Mouse (Mus musculus) liver, adult 2 months (tissue): Measurements from ENCODE around the gene Coq10a. TPM values are rescaled to one million over a fixed set of nuclear protein-coding genes. Genes with fewer than 3 reads are reported as not detected.

Experiments
- DNase-seq: peaks from one replicate; pipeline ENCODE4 v3.0.0-alpha.2; 2011; ENCODE audit warnings: low read depth, low spot score; ENCODE audit errors: extremely low read depth
- H3K27ac ChIP-seq: fragments of 200-500 bp; replicated peaks from 2 replicates; pipeline ENCODE4 v1.5.1; 2012; ENCODE audit warnings: low read depth, mild to moderate bottlenecking, control low read depth, inconsistent platforms, low read length; ENCODE audit not compliant: insufficient read depth
- H3K27me3 ChIP-seq: fragments of 200-500 bp; 2 replicates; pipeline ENCODE4 v1.6.1; 2012; ENCODE audit warnings: mild to moderate bottlenecking, moderate library complexity, low read length, inconsistent platforms; ENCODE audit not compliant: control insufficient read depth, insufficient read depth
- H3K36me3 ChIP-seq: fragments of 200-500 bp; 2 replicates; pipeline ENCODE4 v1.6.1; 2012; ENCODE audit warnings: low read length, inconsistent platforms; ENCODE audit not compliant: control insufficient read depth, insufficient read depth
- H3K4me1 ChIP-seq: fragments of 200-500 bp; 2 replicates; pipeline ENCODE4 v1.6.1; 2011; ENCODE audit warnings: low read length; ENCODE audit not compliant: control insufficient read depth, insufficient read depth
- H3K4me3 ChIP-seq: fragments of 200-500 bp; 2 replicates; pipeline ENCODE4 v1.5.1; 2011; ENCODE audit warnings: low read depth, mild to moderate bottlenecking, control low read depth, low read length, moderate library complexity; ENCODE audit not compliant: insufficient read depth
- H3K79me2 ChIP-seq: fragments of 200-500 bp; 2 replicates; pipeline ENCODE4 v1.6.1; 2012; ENCODE audit warnings: inconsistent platforms, mild to moderate bottlenecking, low read length, moderate library complexity; ENCODE audit not compliant: control insufficient read depth, insufficient read depth
- H3K9ac ChIP-seq: fragments of 200-500 bp; 2 replicates; pipeline ENCODE4 v1.6.1; 2012; ENCODE audit warnings: low read depth, mild to moderate bottlenecking, control low read depth, inconsistent platforms, low read length
- CTCF ChIP-seq: fragments of 200-500 bp; IDR thresholded peaks from 2 replicates; pipeline ENCODE4 v1.5.1; 2011; ENCODE audit warnings: low read depth, low read length, control low read depth
- POLR2A ChIP-seq: fragments of 200-500 bp; IDR thresholded peaks from 2 replicates; pipeline ENCODE4 v1.6.1; 2011; ENCODE audit warnings: low read length, control low read depth; ENCODE audit not compliant: insufficient read depth; ENCODE audit errors: extremely low read depth
- WGBS: fragments of 180-500 bp; shearing (Covaris S2); methylation state at CpG from one replicate; pipeline ENCODE4 v1.1.7; 2018; 5-methylcytosine and 5-hydroxymethylcytosine counted together
- polyA plus RNA-seq: library from polyadenylated mRNA; depleted of rRNA; stranded (reverse); fragments of >200 nt; gene quantifications from 2 replicates; pipeline ENCODE4 v1.2.3, GENCODE M21; 2012
- total RNA-seq: library from RNA; depleted of rRNA; stranded (reverse); fragments of >200 nt; gene quantifications from 2 replicates; pipeline ENCODE4 v1.2.3, GENCODE M21; 2014

The Coq10a gene
- total and polyA plus RNA-seq, 2 experiments, result 19.9 to 57.9 TPM

DNA sequence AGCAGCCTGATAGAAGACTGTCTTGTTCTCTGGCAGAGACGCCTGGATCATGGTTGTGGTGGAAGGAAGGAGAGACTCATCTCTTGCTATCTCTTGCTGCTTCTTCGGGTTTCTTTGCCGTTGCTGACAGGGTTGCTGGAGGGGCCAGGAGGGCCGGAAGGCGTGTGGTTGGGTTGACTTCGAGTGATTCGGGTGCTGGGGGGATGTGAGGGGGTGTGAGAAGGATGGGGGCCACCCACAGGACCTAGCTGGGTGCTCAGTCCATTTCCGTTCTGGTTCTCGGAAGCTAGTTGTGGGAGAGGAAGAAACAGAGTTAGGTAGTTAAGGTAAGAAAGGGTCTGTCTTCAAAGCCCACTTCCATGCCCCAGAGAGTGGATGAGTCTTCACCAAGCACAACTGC is 32.8 kb upstream of the Coq10a start:
- DNase-seq, result no peak
- no peak for TF ChIP-seq POLR2A
- TF ChIP-seq CTCF, result no peak
- H3K4me1 ChIP-seq, result no peaks in the 10 kb centered on the region
- H3K4me3 ChIP-seq, result no peak overlapping the region
- no peaks in the 10 kb centered on the region for H3K79me2 ChIP-seq
- WGBS, result 78% methylated on average over 9 of the region's 9 CpGs
- no peak overlapping the region for H3K9ac ChIP-seq
- no peak overlapping the region for H3K27ac ChIP-seq
- no peaks in the 10 kb centered on the region for H3K36me3 ChIP-seq
- no peaks in the 10 kb centered on the region for H3K27me3 ChIP-seq

DNA sequence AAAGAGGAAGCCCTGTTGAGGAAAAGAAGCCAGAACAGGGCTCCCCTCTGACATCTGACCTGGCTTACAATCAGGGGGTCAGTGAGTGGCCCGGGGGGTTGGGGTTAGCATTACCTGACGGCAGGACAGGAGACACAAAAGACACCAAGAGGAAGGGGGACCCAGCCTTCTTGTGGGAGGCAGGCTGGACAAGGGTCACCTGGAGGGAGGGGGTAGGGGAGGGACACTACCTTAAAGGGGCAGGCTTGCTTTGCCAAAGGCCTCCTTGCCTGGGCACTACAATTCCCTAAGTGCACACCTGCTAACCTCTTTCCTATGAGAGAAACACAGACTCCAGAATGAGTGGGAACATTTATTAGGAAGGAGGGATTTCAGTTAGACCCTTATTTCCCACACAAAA is 32.3 kb upstream of the Coq10a start, which contains the start of gene Slc39a5:
Gene Slc39a5 (minus strand): TSS at position 174 of the 400 bp plus-strand sequence.
- no peaks in the 10 kb centered on the region for H3K27me3 ChIP-seq
- H3K4me3 ChIP-seq, result no peak within 1 kb of the TSS
- TF ChIP-seq POLR2A (no peak), CTCF (no peak)
- WGBS, result 15% methylated on average over 2 of the region's 2 CpGs
- H3K36me3 ChIP-seq, result no peaks in the 10 kb centered on the region
- H3K27ac ChIP-seq, result no peak within 1 kb of the TSS
- peaks cover 5% of the 10 kb centered on the region; the same call in 1 of the 2 replicates for H3K4me1 ChIP-seq
- no peak for DNase-seq
- H3K79me2 ChIP-seq, result no peaks in the 10 kb centered on the region
- H3K9ac ChIP-seq, result no peak within 1 kb of the TSS

DNA sequence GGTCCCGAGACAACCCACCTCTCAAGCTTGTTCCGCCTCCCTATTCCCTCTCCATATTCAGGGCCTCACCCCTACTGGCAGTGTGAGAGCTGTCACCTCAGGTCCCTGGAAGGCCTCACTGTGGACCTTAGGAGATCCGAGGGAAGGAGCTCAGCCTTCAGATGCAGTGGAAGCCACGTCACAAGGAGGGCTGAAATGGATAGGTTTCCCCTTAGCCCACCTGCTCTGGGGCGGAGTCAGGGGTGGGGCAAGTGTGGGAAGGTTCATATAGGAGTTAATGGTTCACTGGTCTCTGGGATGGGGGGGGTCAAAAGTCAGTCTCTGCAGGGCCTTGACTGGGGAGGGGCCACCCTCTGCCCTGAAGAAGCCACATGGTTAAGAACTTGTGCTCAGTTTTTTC is 31.5 kb upstream of the Coq10a start:
- Histone ChIP-seq H3K79me2 (no peaks in the 10 kb centered on the region), H3K27ac (no peak overlapping the region), H3K27me3 (no peaks in the 10 kb centered on the region), H3K9ac (no peak overlapping the region), H3K36me3 (no peaks in the 10 kb centered on the region), H3K4me3 (no peak overlapping the region), H3K4me1 (peaks cover 11% of the 10 kb centered on the region; the same call in 1 of the 2 replicates)
- WGBS, result 56% methylated on average over 5 of the region's 5 CpGs
- TF ChIP-seq POLR2A, result no peak
- TF ChIP-seq CTCF, result no peak
- no peak for DNase-seq

DNA sequence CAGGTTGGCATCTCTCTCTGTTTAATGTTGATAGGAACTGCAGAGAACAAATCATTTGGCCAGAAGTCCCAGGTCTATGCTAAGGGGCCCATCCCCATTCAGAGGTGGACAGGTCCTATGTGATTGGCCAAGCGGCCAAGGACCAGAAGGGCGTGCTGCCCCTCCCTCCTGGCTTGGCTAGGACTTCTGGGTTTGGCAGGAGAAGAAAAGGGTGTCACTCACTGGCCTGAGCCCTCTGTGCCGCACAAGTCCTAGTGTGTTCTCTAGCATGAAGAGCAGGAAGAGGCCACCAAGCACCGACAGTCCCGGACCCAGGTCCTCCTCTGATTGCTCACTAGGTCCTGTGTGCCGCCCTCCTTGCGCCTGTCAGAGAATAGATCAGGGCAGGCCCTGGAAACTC is 28.7 kb upstream of the Coq10a start:
- Histone ChIP-seq H3K4me1 (peaks cover 11% of the 10 kb centered on the region; the same call in 1 of the 2 replicates), H3K36me3 (no peaks in the 10 kb centered on the region; the same call in 1 of the 2 replicates), H3K4me3 (no peak overlapping the region), H3K79me2 (no peaks in the 10 kb centered on the region), H3K27me3 (no peaks in the 10 kb centered on the region), H3K9ac (no peak overlapping the region), H3K27ac (no peak overlapping the region)
- TF ChIP-seq POLR2A (no peak), CTCF (no peak)
- WGBS, result 49% methylated on average over 7 of the region's 7 CpGs
- peak; percentile 64 for DNase-seq

DNA sequence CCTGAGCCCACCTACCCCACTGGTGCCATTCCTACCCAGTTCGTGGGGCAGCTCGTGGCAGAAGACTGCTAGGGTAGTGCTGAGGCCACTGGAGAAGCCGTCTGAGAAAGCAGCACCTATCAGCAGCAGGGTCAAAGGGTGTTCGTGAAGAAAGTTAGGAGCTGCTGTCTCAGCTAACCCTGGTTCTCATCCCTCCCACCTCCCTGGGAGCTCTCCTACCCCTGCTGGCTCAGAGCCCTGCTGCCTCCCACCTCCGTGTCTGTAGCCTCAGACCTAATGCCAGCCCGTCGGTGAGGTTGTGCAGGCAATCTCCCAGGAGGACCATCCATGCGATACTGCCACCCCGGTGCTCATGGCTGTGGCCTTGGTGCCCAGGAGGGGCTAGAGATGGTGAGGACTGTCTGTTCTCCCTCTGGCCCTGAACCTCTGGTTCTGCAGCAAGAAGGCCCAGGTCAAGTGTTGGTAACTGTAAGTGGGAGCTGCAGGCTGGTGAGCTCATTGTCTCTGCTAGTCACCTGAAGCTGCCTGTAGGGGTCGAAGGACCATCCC is 28.0 kb upstream of the Coq10a start:
- Histone ChIP-seq H3K36me3 (no peaks in the 10 kb centered on the region; the same call in 1 of the 2 replicates), H3K79me2 (no peaks in the 10 kb centered on the region), H3K27ac (no peak overlapping the region), H3K4me1 (peaks cover 11% of the 10 kb centered on the region; the same call in 1 of the 2 replicates), H3K4me3 (no peak overlapping the region), H3K9ac (no peak overlapping the region), H3K27me3 (no peaks in the 10 kb centered on the region)
- TF ChIP-seq CTCF, result no peak
- no peak for DNase-seq
- 61% methylated on average over 10 of the region's 10 CpGs for WGBS

DNA sequence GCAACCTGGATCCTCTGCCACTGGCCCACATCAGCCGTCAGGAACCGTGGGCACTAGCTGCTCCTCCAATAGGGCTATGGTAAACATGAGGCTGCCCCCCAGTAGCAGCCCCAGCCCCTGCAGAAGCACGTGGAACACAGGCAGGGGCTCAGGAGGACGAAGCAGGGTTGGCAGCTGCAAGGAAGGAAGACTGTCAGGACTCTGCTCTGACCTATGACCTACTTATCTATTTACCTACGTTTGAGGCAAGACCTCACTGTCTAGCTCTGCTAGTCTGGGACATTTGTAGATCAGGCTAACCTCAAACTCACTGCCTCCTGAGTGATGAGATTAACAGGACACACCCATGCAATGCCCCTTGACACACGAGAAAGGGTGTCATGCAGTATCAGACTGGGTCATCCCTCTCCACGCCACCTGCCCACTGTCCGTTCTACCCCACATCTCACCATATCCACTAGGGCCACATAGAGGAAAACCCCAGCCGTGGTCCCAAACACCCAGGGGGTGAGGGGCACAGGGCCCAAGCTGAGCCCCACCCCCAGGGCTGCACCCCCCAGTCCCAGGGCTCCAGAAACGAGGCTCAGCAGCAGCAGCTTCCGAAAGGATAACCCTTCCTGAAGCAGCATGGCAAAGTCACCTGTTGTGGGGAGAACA is 27.3 kb upstream of the Coq10a start:
- H3K9ac ChIP-seq, result 0 out of 2 replicates have a peak overlapping the region, but pooled peaks have one; percentile 11
- no peaks in the 10 kb centered on the region for H3K27me3 ChIP-seq
- WGBS, result 41% methylated on average over 11 of the region's 11 CpGs
- TF ChIP-seq CTCF, result no peak
- TF ChIP-seq POLR2A, result no peak
- peak; percentile 71 for DNase-seq
- H3K79me2 ChIP-seq, result no peaks in the 10 kb centered on the region
- H3K4me1 ChIP-seq, result peaks cover 11% of the 10 kb centered on the region; the same call in 1 of the 2 replicates
- no peak overlapping the region for H3K4me3 ChIP-seq
- no peaks in the 10 kb centered on the region; the same call in 1 of the 2 replicates for H3K36me3 ChIP-seq
- no peak overlapping the region for H3K27ac ChIP-seq
